Mouse (Mus musculus) stomach, embryonic 15.5 days (tissue): ENCODE results near the gene Macf1. TPM values are rescaled to one million over a fixed set of nuclear protein-coding genes. Genes with fewer than 3 reads are reported as not detected.

Experiments used
- ATAC-seq: fragments of 200-750 bp; cut with Nextera tagmentation; 2 replicates; pipeline ENCODE4 v1.8.0; 2017; ENCODE audit warnings: low read depth, moderate number of reproducible peaks, moderate TSS enrichment; ENCODE audit not compliant: insufficient read depth, low FRiP score
- H3K27ac ChIP-seq: fragments of 300-500 bp; sonication (generic); 2 replicates; pipeline ENCODE4 v1.5.1; 2015; ENCODE audit warnings: mild to moderate bottlenecking, inconsistent platforms
- H3K27me3 ChIP-seq: fragments of 300-500 bp; sonication (generic); replicated peaks from 2 replicates; pipeline ENCODE4 v1.6.1; 2015; ENCODE audit warnings: inconsistent platforms
- H3K36me3 ChIP-seq: fragments of 300-500 bp; sonication (generic); 2 replicates; pipeline ENCODE4 v1.6.1; 2015; ENCODE audit warnings: inconsistent platforms
- H3K4me1 ChIP-seq: fragments of 300-500 bp; sonication (generic); 2 replicates; pipeline ENCODE4 v1.6.1; 2015; ENCODE audit warnings: inconsistent platforms
- H3K4me2 ChIP-seq: fragments of 300-500 bp; sonication (generic); 2 replicates; pipeline ENCODE4 v1.6.1; 2015; ENCODE audit warnings: mild to moderate bottlenecking, inconsistent platforms
- H3K4me3 ChIP-seq: fragments of 300-500 bp; sonication (generic); replicated peaks from 2 replicates; pipeline ENCODE4 v1.5.1; 2015; ENCODE audit warnings: inconsistent platforms
- H3K9ac ChIP-seq: fragments of 300-500 bp; sonication (generic); 2 replicates; pipeline ENCODE4 v1.6.1; 2015; ENCODE audit warnings: inconsistent platforms
- H3K9me3 ChIP-seq: fragments of 300-500 bp; sonication (generic); 2 replicates; pipeline ENCODE4 v1.6.1; 2016; ENCODE audit warnings: inconsistent platforms
- WGBS: fragments of 180-500 bp; shearing (Covaris S2); methylation state at CpG from one replicate; pipeline ENCODE4 v1.1.7; 2015; 5-methylcytosine and 5-hydroxymethylcytosine counted together
- polyA plus RNA-seq: library from polyadenylated mRNA; unstranded; fragments of >200 nt; fragmentation: Nextera tagmentation; extraction: Ambion mirVana; gene quantifications from 2 replicates; pipeline ENCODE4 v1.2.1, GENCODE M21; 2015

Macf1 gene
- polyA plus RNA-seq: 34.6 and 36.1 TPM in 2 replicates

DNA sequence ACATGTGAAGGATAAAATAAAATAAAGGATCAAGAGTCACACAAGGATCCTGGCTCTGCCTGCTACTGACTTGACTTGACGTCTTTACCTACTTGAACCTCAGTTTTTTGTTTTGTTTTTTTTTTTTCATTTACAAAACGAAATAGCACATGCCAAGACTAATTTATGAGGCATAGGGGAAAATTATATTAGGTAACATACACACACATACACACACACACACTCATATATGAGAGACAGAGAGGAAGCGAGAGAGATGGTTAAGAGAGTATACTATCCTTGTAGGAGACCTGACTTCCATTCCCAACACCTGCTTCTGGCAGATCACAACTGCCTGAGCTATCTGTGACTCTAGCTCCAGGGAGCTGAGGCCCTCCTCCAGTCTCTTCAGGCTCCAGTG lies at the start of gene Macf1:
TSS of gene Macf1 (minus strand) at position 101 of the 400 bp plus-strand sequence.
- no peaks in the 10 kb centered on the region for H3K9me3 ChIP-seq
- no peak for ATAC-seq
- no peak within 1 kb of the TSS for H3K4me3 ChIP-seq
- H3K27ac ChIP-seq: no peak within 1 kb of the TSS
- H3K4me2 ChIP-seq: no peak within 1 kb of the TSS
- no peaks in the 10 kb centered on the region for H3K36me3 ChIP-seq
- no peak within 1 kb of the TSS for H3K9ac ChIP-seq
- H3K27me3 ChIP-seq: peaks cover 16% of the 10 kb centered on the region; the same call in 1 of the 2 replicates
- H3K4me1 ChIP-seq: peaks cover 9% of the 10 kb centered on the region
- WGBS: 76% methylated on average over 3 of the region's 3 CpGs

DNA sequence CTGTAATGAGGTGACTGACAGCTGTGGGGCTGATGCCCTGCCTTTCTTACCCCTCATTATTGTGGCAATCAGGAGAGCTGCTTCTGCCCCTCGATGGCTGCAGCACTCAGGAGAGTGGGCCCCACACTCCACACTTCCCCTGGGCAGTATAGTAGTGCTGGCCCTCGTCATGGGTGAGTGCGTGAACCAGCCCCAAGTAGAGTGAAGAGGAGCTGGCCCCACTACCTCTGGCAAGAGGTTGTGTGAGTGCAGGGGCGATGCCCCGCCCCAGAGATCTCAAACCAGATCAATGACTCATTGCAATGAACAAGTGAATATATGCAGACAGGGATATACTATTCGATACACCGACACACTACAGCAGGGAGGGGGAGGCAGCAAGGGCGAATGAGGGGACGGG lies 49.4 kb upstream of the Macf1 start:
- no peak overlapping the region for H3K27ac ChIP-seq
- no peak overlapping the region for H3K4me3 ChIP-seq
- no peaks in the 10 kb centered on the region for H3K27me3 ChIP-seq
- no peaks in the 10 kb centered on the region for H3K9me3 ChIP-seq
- WGBS: 92% methylated on average over 9 of the region's 9 CpGs
- H3K9ac ChIP-seq: no peak overlapping the region
- no peaks in the 10 kb centered on the region for H3K4me1 ChIP-seq
- ATAC-seq: no peak
- no peak overlapping the region for H3K4me2 ChIP-seq
- H3K36me3 ChIP-seq: peaks cover 18% of the 10 kb centered on the region

DNA sequence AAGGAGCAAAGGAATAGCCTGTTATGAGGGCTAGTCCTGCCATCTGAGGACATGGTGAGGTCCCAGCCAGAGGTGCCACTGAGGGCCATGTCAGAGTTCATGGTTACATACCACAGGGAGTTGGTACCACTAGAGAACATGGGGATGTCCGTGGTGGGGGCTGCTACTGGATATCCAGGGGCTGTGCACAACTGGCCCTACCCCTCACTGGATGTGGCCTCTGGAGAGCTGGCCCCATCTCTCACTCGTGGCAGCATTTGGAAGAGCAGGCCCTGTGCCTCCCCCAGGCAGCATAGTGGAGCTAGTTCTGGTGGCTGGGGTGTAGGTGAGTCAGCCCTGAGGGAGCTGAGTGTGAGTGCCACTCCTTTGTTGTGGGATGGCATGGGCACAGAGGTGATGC lies 48.8 kb upstream of the Macf1 start:
- H3K4me3 ChIP-seq: no peak overlapping the region
- H3K9me3 ChIP-seq: no peaks in the 10 kb centered on the region
- H3K4me1 ChIP-seq: no peaks in the 10 kb centered on the region
- H3K36me3 ChIP-seq: peaks cover 12% of the 10 kb centered on the region
- no peak overlapping the region for H3K4me2 ChIP-seq
- H3K27ac ChIP-seq: no peak overlapping the region
- no peak for ATAC-seq
- H3K9ac ChIP-seq: no peak overlapping the region
- 79% methylated on average over 2 of the region's 2 CpGs for WGBS
- no peaks in the 10 kb centered on the region for H3K27me3 ChIP-seq

DNA sequence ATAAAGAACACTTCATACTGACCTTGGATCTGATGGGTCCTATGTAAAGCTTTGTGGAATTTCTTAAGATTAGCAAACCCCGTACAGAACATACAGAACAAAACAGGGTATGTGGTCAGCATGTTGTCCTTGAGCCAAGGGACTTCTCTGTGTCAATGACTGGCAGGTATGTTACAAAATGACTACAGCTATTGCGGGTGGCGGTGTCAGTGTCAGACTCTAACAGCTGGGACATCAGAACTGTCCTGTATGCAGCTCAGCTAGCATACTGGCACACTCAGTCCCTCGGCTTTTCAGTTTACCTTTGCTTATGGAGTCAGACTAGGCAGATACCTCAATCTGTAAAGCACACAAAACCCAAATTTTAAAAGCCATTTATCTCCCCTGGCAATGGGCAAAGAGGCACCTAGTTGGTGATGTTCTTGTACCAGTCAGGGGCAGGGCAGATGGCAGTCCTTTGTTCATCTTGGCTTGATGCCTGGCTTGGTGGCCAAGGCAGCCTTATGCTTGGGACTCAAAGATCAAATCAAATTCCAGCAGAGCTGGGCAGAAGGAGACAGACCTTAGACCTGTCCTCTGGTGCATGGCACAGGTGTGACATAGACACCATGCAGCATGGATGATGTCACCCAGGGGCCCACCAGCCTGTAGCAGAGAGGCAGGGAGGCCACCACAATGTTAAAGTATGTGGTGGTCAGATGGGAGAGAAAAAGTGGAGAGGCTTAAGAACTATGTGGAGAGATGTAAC lies 48.2 kb upstream of the Macf1 start:
- no peak for ATAC-seq
- H3K4me1 ChIP-seq: no peaks in the 10 kb centered on the region
- no peak overlapping the region for H3K27ac ChIP-seq
- no peak overlapping the region for H3K4me3 ChIP-seq
- no peak overlapping the region for H3K9ac ChIP-seq
- H3K9me3 ChIP-seq: no peaks in the 10 kb centered on the region
- H3K36me3 ChIP-seq: peaks cover 9% of the 10 kb centered on the region
- H3K27me3 ChIP-seq: no peaks in the 10 kb centered on the region
- H3K4me2 ChIP-seq: no peak overlapping the region
- WGBS: 91% methylated on average over 4 of the region's 4 CpGs

DNA sequence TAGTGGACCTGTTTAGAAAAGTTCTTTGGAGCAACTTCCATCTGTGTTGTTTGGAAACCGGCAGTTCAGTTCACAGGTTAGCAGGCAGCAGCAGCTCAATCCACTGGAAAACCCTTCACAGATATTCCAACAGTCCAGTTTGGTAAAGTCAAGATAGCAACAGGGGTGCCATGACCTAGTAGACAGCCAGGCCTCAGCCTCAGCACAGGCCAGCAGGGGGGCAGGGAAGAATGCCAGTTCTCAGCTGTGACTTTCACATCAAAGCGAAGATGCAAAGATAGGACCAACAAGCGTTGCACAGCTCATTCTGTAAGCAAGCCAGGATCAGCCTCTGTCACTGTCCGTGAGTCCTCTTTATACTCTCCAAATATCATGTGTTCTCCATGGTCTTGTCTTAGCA lies 37.6 kb upstream of the Macf1 start:
- Histone ChIP-seq H3K36me3 (no peaks in the 10 kb centered on the region), H3K4me1 (no peaks in the 10 kb centered on the region; the same call in 1 of the 2 replicates), H3K4me3 (no peak overlapping the region), H3K4me2 (no peak overlapping the region), H3K9ac (no peak overlapping the region), H3K27ac (no peak overlapping the region), H3K27me3 (no peaks in the 10 kb centered on the region), H3K9me3 (no peaks in the 10 kb centered on the region)
- WGBS: 88% methylated on average over 4 of the region's 4 CpGs
- ATAC-seq: no peak

DNA sequence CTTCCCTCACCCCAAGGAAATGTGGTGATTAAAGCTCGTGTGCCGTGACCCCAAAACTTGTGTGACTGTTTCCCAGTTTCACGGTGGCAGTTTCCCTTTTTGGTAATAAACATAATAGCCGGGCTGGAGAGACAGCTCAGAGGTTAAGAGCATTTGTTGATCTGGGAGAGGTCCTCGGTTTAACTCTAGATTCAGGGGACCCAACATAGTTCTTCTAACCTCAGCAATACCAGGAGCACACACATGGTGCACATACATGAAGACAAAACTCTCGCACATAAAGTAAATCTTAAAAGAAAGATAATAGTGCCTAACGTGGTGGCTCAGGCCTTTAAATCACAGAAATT lies 34.2 kb upstream of the Macf1 start:
- no peak for ATAC-seq
- Histone ChIP-seq H3K36me3 (peaks cover 13% of the 10 kb centered on the region; the same call in 1 of the 2 replicates), H3K4me2 (peak overlapping the region; percentile 64), H3K9me3 (no peaks in the 10 kb centered on the region), H3K4me1 (no peaks in the 10 kb centered on the region; the same call in 1 of the 2 replicates), H3K27me3 (no peaks in the 10 kb centered on the region), H3K4me3 (peak overlapping the region; percentile 60), H3K27ac (no peak overlapping the region), H3K9ac (peak overlapping the region; percentile 24; the same call in 1 of the 2 replicates)
- 24% methylated on average over 7 of the region's 7 CpGs for WGBS

DNA sequence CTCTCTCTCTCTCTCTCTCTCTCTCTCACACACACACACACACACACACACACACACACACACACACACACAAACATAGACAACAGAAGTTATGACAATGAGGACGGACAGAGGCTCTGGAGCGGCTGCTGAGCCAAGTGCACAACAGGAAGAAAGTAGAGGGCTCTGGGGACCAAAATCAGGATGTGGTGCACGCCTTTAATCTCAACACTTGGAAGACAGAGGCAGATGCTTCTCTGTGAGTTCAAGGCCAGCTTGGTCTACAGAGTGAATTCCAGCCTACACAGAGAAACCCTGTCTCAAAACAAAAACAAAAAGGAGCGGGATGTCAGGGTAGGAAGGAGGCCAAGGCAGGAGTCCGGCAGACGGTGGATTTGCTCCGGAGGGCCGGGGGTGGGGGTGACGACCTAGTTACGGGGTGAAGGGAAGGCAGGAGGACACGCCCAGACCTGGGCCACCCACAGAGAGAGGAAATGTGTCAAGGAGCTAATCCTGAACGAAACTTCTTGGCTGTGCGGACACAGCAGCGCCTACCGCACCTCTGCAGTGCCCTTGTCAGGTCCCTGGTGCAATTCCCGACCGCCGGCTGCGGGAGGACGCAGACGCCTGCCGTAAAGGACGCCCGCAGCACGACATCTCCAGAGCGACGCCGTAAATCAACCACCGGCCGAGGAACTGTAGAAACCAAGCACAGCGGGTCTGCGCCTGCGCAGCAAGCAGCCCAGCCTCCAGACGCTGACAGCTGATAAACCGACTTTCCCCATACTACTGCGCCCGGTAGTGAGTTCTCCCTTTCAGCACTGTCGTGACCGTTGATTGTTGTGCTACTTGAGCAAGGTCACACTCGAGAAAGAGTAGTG lies 33.6 kb upstream of the Macf1 start, which contains the start of gene Ndufs5:
TSS of gene Ndufs5 (minus strand) at position 629 of the 860 bp plus-strand sequence.
- H3K36me3 ChIP-seq: peaks cover 13% of the 10 kb centered on the region; the same call in 1 of the 2 replicates
- peak within 1 kb of the TSS; percentile 65 for H3K9ac ChIP-seq
- WGBS: under 1% methylated on average over 39 of the region's 40 CpGs
- peak within 1 kb of the TSS; percentile 64 for H3K4me2 ChIP-seq
- H3K27me3 ChIP-seq: no peaks in the 10 kb centered on the region
- peak; percentile 99 for ATAC-seq
- H3K27ac ChIP-seq: peak within 1 kb of the TSS; percentile 2; the same call in 1 of the 2 replicates
- H3K4me3 ChIP-seq: peak within 1 kb of the TSS; percentile 60
- no peaks in the 10 kb centered on the region for H3K9me3 ChIP-seq
- no peaks in the 10 kb centered on the region; the same call in 1 of the 2 replicates for H3K4me1 ChIP-seq

DNA sequence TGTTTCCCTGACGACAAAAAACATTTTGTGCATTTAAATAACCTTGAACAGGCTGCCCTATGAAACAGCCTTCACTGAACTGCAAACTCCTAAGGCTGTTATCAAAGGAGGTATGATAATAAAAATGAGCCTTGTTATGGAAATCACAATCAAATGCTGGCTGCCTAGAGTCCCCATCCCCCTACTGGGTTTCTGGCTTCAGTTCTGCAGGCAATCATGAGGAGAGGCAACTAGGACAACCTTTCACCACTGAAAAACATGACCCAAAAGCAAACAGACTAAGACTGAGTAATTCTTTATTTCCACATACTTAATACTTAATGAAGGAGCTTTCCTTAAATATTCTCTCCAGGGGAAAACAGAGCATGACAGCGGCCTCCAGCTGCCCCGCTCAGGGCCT lies 28.3 kb upstream of the Macf1 start:
- Histone ChIP-seq H3K4me2 (no peak overlapping the region), H3K27ac (no peak overlapping the region), H3K4me3 (no peak overlapping the region), H3K27me3 (no peaks in the 10 kb centered on the region), H3K9ac (no peak overlapping the region), H3K36me3 (peaks cover 17% of the 10 kb centered on the region; the same call in 1 of the 2 replicates), H3K4me1 (no peaks in the 10 kb centered on the region), H3K9me3 (no peaks in the 10 kb centered on the region)
- 93% methylated on average over 1 of the region's 3 CpGs for WGBS
- no peak for ATAC-seq

DNA sequence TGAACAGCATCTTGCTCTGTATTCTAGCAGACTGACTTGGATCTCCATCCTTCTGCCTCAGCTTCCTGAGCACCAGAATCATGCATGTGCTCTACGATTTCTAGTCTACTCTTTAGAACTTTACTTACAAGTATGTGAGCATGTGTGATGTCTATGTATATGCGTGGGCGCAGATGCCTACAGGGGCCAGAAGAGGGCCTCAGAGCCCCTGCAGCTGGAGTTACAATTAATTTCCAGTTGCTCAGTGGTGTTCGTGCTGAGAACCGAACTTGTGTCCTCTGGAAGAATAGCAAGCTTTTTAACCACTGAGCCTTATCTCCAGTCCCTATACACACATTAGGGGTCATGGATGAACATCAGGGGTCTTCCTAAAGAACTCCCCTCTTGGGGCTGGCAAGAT lies 23.2 kb upstream of the Macf1 start:
- H3K27me3 ChIP-seq: no peaks in the 10 kb centered on the region
- H3K4me1 ChIP-seq: no peaks in the 10 kb centered on the region
- no peak overlapping the region for H3K4me3 ChIP-seq
- H3K9ac ChIP-seq: no peak overlapping the region
- H3K27ac ChIP-seq: no peak overlapping the region
- WGBS: 90% methylated on average over 5 of the region's 5 CpGs
- ATAC-seq: no peak
- 0 out of 2 replicates have a peak, but pooled peaks cover 3% of the 10 kb centered on the region for H3K36me3 ChIP-seq
- H3K4me2 ChIP-seq: no peak overlapping the region
- no peaks in the 10 kb centered on the region for H3K9me3 ChIP-seq

DNA sequence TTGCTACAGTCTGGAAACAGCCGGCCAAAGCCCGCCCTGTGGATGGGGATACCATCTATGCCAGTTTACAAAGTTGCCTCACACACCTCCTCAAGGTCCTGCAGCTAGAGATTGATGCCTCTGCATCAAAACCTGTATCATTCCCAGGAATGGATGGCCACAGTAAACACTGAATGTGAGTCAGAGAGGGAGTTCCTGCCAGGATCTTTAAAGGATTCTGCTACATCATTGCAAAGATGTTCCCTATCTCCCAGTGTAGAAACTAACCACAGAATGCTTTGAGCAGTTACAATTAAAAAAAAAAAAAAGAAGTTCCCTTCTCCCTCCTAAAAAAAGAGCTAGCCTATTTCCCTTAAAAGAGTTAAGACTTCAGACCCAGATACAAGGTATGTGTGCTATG lies 21.2 kb upstream of the Macf1 start:
- H3K27ac ChIP-seq: no peak overlapping the region
- no peak for ATAC-seq
- no peaks in the 10 kb centered on the region for H3K27me3 ChIP-seq
- H3K4me1 ChIP-seq: no peaks in the 10 kb centered on the region
- no peaks in the 10 kb centered on the region for H3K36me3 ChIP-seq
- WGBS: 88% methylated on average over 2 of the region's 2 CpGs
- no peak overlapping the region for H3K9ac ChIP-seq
- no peak overlapping the region for H3K4me2 ChIP-seq
- no peaks in the 10 kb centered on the region for H3K9me3 ChIP-seq
- no peak overlapping the region for H3K4me3 ChIP-seq

DNA sequence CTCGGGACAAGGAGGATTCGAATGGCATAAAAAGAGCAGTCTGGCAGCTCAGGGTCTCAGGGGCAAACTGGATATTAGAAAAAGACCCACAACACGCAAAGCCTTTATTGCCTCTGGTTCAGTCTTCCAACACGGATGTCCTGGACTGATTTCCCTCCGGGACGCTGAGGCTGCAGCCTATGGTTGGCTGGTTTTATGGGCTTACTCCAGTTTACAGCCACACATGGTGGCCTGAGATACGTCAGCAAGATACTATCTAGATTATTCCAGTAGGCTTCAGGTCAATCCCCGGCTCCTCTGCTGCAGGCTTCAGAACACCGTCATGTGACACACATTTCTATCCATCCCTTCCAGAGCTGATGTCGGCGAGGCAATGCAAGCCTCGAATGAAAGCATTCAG lies 9.2 kb upstream of the Macf1 start:
- Histone ChIP-seq H3K36me3 (no peaks in the 10 kb centered on the region), H3K27me3 (no peaks in the 10 kb centered on the region), H3K9ac (no peak overlapping the region), H3K4me3 (no peak overlapping the region), H3K4me1 (no peaks in the 10 kb centered on the region), H3K4me2 (no peak overlapping the region), H3K27ac (no peak overlapping the region), H3K9me3 (no peaks in the 10 kb centered on the region)
- WGBS: 88% methylated on average over 12 of the region's 12 CpGs
- ATAC-seq: no peak

DNA sequence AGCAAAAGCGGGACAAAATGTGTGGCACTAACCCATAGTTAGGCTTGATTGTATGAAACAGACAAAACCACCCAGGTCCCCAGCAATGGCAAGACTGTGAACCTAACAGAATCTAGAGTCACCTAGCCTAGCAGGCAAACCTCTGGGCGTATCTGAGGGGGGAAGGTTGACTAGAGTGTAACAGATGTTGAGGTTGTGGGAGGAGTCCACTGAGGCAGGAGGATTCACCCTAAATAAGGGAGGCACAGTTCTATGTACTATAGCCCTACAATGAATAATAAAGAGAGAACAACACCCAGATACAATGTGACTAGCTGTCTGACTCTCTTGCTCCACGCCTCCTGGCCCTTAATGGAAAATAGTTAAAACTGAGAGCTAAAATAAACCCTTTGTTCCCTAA lies 7.9 kb upstream of the Macf1 start:
- Histone ChIP-seq H3K4me1 (0 out of 2 replicates have a peak, but pooled peaks cover 3% of the 10 kb centered on the region), H3K4me2 (no peak overlapping the region), H3K9me3 (no peaks in the 10 kb centered on the region), H3K27me3 (no peaks in the 10 kb centered on the region), H3K27ac (no peak overlapping the region), H3K4me3 (no peak overlapping the region), H3K9ac (no peak overlapping the region), H3K36me3 (no peaks in the 10 kb centered on the region)
- ATAC-seq: no peak
- WGBS: 78% methylated on average over 3 of the region's 3 CpGs
